Mouse (Mus musculus): Measurements from ENCODE around the gene Cnot4. TPM values are rescaled to one million over a fixed set of nuclear protein-coding genes. Genes with fewer than 3 reads are reported as not detected.
A peak's percentile ranks its signal among the peaks of the same experiment; 100 is the strongest.
"Not testable (repeated sequence)": the region's sequence is repeated elsewhere in the genome, so short reads cannot be mapped to it uniquely, and the experiment has no call there.

Cnot4 gene
- 10 to 100 TPM; 46.6 to 53.7 TPM for total RNA-seq (2021)
- long read RNA-seq, transcript Cnot4-203 (12 exons, 3,473 nt) = minor isoform, 8 of 51 reads
- long read RNA-seq, transcript Cnot4-207 (11 exons, 3,296 nt) = major isoform, 23 of 51 reads
- long read RNA-seq, partial matches to known transcripts = 3 of 51 reads
- long read RNA-seq, other reads (novel, unspliced or antisense) = 8 of 51 reads

- DNase-seq (ENCODE audit: low spot score in 2 of 2) = peak; percentile 99
Observed at GRCm38 (mm10) chr6:35133579-35134488, at the start of gene Cnot4. TSS of gene Cnot4 (minus strand) at chr6:35133724.

DNA sequence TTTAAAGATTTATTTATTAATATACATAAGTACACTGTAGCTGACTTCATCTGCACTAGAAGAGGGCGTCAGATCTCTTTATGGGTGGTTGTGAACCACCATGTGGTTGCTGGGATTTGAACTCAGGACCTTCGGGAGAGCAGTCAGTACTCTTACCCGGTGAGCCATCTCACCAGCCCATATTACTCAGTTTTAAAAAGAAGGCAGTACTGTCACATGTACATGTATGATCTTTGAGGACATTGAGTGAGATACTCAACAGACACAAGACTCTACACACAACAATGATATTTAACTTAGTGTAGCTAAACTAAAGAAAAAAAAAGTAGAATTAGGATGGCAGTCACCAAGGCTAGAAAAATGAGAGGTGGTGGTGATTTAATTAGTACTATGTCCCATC lies 45.8 kb upstream of the Cnot4 start:
- DNase-seq (ENCODE audit: low spot score in 2 of 2) = not testable (repeated sequence)

- no peak for DNase-seq (ENCODE audit: low spot score in 2 of 2)
Observed at GRCm38 (mm10) chr6:35177650-35178272, 44.2 kb upstream of the Cnot4 start.

- peak; percentile 78 to 90 for DNase-seq (ENCODE audit: low spot score in 2 of 2)
Observed at GRCm38 (mm10) chr6:35176979-35177649, 43.6 kb upstream of the Cnot4 start, which contains the start of gene Nup205. TSS of gene Nup205 (plus strand) at chr6:35177421.

- no peak for DNase-seq (ENCODE audit: low spot score in 2 of 2)
Observed at GRCm38 (mm10) chr6:35173181-35173580, 39.7 kb upstream of the Cnot4 start.

DNA sequence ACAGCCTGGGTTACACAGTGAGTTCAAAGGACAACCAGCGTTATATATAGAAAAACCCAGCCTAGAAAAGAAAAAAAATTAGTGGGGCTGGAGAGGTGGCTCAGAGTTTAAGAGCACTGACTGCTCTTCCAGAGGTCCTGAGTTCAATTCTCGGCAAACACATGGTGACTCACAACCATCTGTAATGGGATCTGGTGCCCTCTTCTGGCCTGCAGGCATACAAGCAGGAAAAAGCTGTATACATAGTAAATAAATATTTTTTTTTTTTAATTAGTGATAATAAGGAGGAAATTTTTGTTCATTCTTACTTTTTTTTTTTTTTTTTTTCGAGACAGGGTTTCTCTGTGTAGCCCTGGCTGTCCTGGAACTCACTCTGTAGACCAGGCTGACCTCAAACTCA lies 38.5 kb upstream of the Cnot4 start:
- DNase-seq (ENCODE audit: low spot score in 2 of 2) = not testable (repeated sequence)

DNA sequence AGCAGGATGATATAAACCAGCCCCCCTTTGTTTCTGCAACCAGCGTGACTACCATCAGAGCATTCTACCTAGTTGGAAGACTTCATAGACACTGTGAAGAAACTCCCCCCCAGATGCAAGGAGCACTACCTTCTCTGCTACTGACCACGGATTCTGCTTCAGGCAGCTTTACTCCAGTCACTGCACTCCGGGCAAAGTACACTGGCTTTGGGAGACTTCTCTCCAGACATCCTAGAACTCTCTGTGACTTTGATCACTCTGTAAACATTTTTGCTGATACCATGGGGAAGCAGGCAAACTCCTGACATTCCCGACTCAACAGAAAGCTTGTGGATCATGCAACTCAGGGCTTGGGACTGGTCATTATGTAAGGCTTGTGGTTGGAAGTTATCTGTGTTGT lies 35.7 kb upstream of the Cnot4 start:
- DNase-seq (ENCODE audit: low spot score in 2 of 2) = no peak

GRCm38 (mm10) chr6:35154540-35154939 lies 21.0 kb upstream of the Cnot4 start:
- no peak for DNase-seq (ENCODE audit: low spot score in 2 of 2)

- no peak for DNase-seq (ENCODE audit: low spot score in 2 of 2)
Observed at GRCm38 (mm10) chr6:35147726-35148422, 14.3 kb upstream of the Cnot4 start.

- DNase-seq (ENCODE audit: low spot score in 2 of 2) = no peak
Observed at GRCm38 (mm10) chr6:35145569-35145968, 12.0 kb upstream of the Cnot4 start.

DNA sequence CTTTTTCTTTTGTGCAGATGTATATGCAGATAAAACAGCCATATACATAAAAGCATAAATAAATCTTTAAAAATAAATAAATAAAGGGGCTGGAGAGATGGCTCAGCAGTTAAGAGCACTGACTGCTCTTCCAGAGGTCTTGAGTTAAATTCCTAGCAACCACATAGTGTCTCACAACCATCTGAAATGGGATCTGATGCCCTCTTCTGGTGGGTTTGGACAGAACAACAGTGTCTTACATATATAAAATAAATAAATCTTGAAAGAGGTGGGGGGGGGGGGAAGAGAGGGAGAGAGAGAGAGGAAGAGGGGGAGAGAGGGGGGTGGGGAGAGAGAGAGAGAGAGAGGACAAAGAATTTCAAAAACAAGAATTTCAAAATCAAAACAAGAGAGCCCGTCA lies 6.8 kb upstream of the Cnot4 start:
- DNase-seq (ENCODE audit: low spot score in 2 of 2) = no peak

DNA sequence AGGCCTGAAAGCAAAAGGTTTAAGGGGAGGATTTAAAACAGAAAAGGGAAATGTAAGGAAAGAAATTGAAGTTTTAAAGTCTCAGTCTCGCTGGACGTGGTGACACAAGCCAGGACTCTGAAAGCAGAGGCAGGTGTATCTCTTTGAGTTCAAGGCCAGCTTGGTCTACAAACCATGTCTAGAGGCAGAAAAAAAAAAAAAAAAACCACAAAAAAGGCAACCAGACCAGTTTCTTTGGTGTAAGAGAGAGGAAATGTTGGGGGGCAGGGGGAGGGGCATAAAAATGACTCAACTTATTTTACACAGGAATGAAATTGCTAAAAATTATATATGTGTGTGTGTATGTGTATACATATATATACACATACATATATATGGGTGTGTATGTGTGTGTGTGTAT lies 1.3 kb upstream of the Cnot4 start:
- no peak for DNase-seq (ENCODE audit: low spot score in 2 of 2)

- DNase-seq (ENCODE audit: low spot score in 2 of 2) = no peak
Observed at GRCm38 (mm10) chr6:35133246-35133578, 312 bp downstream of the Cnot4 start.

DNA sequence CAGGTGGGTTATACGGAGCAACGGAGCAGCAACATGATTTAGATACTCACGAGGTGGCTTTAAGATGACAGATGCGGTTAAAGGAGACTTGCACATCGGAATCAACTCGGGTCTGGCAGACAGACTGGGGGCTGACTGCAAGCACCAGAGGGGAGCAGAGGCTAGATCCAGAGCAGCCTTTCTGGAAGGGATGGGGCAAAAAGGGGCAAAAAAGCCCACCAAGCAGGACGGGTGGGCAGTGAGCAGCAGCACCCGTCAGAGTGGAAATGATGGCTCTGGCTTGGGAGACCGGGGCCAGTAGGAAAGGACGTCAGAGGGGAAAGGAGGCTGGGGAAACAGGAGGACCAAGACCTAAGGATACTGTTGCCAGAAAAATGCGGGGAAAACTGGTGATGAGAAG lies 718 bp downstream of the Cnot4 start:
- DNase-seq (ENCODE audit: low spot score in 2 of 2) = peak in 1 of 2 experiments; percentile 16

GRCm38 (mm10) chr6:35122488-35122887 lies 11.0 kb downstream of the Cnot4 start:
- no peak for DNase-seq (ENCODE audit: low spot score in 2 of 2)

DNA sequence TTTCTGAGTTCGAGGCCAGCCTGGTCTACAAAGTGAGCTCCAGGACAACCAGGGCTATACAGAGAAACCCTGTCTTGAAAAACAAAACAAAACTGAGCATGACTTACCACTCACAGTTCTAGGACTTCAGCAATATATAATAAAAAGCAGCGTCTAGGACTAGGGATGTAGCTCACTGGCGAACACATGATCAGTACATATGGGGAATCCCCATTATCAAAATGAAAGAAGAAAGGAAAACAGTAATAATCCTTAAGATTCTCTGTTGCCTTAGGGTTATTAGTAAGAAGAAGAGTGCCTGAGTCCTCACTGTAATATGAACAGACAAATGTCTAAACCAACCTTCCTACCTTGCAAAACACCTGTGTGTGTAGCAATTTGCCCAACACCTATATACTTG lies 11.6 kb downstream of the Cnot4 start:
- DNase-seq (ENCODE audit: low spot score in 2 of 2) = no peak

GRCm38 (mm10) chr6:35102457-35102856 lies 31.1 kb downstream of the Cnot4 start:
- DNase-seq (ENCODE audit: low spot score in 2 of 2) = no peak

GRCm38 (mm10) chr6:35084927-35085326 lies 48.6 kb downstream of the Cnot4 start:
- DNase-seq (ENCODE audit: low spot score in 2 of 2) = no peak

GRCm38 (mm10) chr6:35075148-35075547 lies 58.4 kb downstream of the Cnot4 start:
- DNase-seq (ENCODE audit: low spot score in 2 of 2) = no peak

GRCm38 (mm10) chr6:35071261-35071660 lies 62.3 kb downstream of the Cnot4 start:
- DNase-seq (ENCODE audit: low spot score in 2 of 2) = no peak

DNA sequence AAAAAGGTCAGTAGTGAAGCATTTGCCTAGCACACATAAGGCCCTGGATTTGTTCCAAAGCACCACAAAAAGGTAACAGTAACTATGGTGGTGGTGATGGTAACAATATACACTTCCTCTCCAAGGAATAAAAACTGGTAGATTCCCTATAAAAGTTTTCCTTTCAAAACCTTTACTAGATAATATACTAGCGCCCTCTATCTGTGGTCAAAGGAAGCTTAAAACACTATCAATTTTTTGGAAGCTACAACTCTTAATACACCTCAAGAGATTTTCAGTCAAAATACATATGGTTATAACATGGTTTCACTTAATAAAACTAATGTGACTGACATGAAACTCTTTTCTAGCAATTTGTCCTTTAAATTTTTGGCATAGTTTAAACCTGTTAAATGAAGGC lies 71.1 kb downstream of the Cnot4 start:
- DNase-seq (ENCODE audit: low spot score in 2 of 2) = no peak

Measured in layer of hippocampus, adult 18-20 months (tissue).